Mouse (Mus musculus) heart, adult 2 months (tissue): Measurements from ENCODE around the gene Bglap.

Source experiments
- CTCF ChIP-seq: fragments of 200-600 bp; IDR thresholded peaks from 2 replicates; pipeline ENCODE4 v1.8.1; 2022; ENCODE audit warnings: antibody characterized with exemption, mild to moderate bottlenecking, moderate library complexity
- EP300 ChIP-seq: fragments of 200-500 bp; IDR thresholded peaks from 2 replicates; pipeline ENCODE4 v1.6.1; 2011; ENCODE audit warnings: low read depth, low read length, control low read depth; ENCODE audit not compliant: insufficient read depth
- POLR2A ChIP-seq: fragments of 200-500 bp; IDR thresholded peaks from 2 replicates; pipeline ENCODE4 v1.6.1; 2011; ENCODE audit warnings: mild to moderate bottlenecking, low read depth, low read length, control low read depth; ENCODE audit not compliant: insufficient read depth

DNA sequence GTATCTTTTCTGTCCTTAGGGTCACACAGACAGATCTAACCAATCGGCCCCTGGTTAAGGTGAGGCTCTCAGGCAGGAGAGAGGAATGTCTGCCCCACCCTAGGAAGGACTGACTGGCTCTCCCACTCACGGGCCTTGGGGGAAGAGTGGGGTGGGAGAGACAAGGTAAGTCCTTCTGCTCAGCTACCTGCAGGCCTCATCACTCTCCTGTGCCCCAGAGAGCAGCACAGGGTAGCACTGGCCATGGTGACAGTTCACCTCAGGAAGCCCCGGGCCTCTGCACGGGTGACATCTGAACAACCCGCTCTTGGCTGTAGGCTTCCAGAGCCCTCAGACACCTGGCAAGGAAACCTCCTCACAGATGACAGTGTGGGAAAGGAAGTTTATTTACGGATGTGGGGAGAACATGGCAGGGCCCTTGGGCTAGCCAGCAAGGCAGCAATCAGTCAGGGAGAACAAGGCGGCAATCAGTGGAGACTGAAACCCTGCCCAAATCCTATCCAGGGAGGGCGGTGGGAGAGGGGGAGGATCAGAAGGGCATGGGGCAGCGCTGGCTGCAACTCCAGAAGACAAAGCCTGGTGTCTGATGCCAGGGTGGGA is 9.6 kb upstream of the Bglap start:
- TF ChIP-seq CTCF (no peak), EP300 (no peak), POLR2A (no peak)
